Mouse (Mus musculus) midbrain, embryonic 16.5 days (tissue): ENCODE measurements around the gene Rps27. TPM values are rescaled to one million over a fixed set of nuclear protein-coding genes. Genes with fewer than 3 reads are reported as not detected.

Source experiments
- ATAC-seq: fragments of 200-750 bp; cut with Nextera tagmentation; 2 replicates; pipeline ENCODE4 v1.8.0; 2017; ENCODE audit warnings: moderate TSS enrichment
- H3K27ac ChIP-seq: fragments of 300-500 bp; sonication (generic); 2 replicates; pipeline ENCODE4 v1.5.1; 2014; ENCODE audit warnings: mild to moderate bottlenecking, low read length, mixed read lengths
- H3K27me3 ChIP-seq: fragments of 300-500 bp; sonication (generic); 2 replicates; pipeline ENCODE4 v1.6.1; 2014; ENCODE audit warnings: low read depth, low read length, mixed read lengths; ENCODE audit not compliant: control insufficient read depth, insufficient read depth
- H3K36me3 ChIP-seq: fragments of 300-500 bp; sonication (generic); 2 replicates; pipeline ENCODE4 v1.6.1; 2014; ENCODE audit warnings: mild to moderate bottlenecking, low read length, moderate library complexity, mixed read lengths; ENCODE audit not compliant: control insufficient read depth, insufficient read depth
- H3K4me1 ChIP-seq: fragments of 300-500 bp; sonication (generic); 2 replicates; pipeline ENCODE4 v1.6.1; 2014; ENCODE audit warnings: mild to moderate bottlenecking, low read length, mixed read lengths; ENCODE audit not compliant: control insufficient read depth, insufficient read depth
- H3K4me2 ChIP-seq: fragments of 300-500 bp; sonication (generic); 2 replicates; pipeline ENCODE4 v1.6.1; 2014; ENCODE audit warnings: mild to moderate bottlenecking, low read length, mixed read lengths
- H3K4me3 ChIP-seq: fragments of 300-500 bp; sonication (generic); 2 replicates; pipeline ENCODE4 v1.5.1; 2014; ENCODE audit warnings: low read depth, mild to moderate bottlenecking, low read length, moderate library complexity, mixed read lengths
- H3K9ac ChIP-seq: fragments of 300-500 bp; sonication (generic); 2 replicates; pipeline ENCODE4 v1.6.1; 2014; ENCODE audit warnings: low read depth, low read length, mixed read lengths
- H3K9me3 ChIP-seq: fragments of 300-500 bp; sonication (generic); replicated peaks from 2 replicates; pipeline ENCODE4 v1.6.1; 2014; ENCODE audit warnings: mild to moderate bottlenecking, low read length, mixed read lengths; ENCODE audit not compliant: control insufficient read depth, poor library complexity, severe bottlenecking
- WGBS: fragments of 180-500 bp; shearing (Covaris S2); extraction: QIAGEN DNeasy Blood & Tissue Kit; methylation state at CpG from one replicate; pipeline ENCODE4 v1.1.7; 2014; 5-methylcytosine and 5-hydroxymethylcytosine counted together
- polyA plus RNA-seq: library from polyadenylated mRNA; unstranded; fragments of >200 nt; fragmentation: Nextera tagmentation; extraction: Ambion mirVana; gene quantifications from 2 replicates; pipeline ENCODE4 v1.2.1, GENCODE M21; 2015

Rps27 gene
- polyA plus RNA-seq, 1 experiment from 2014 or later: 691 TPM

- WGBS: 0% methylated on average over 16 of the region's 20 CpGs
- Histone ChIP-seq H3K4me1 (peaks cover 8% of the 10 kb centered on the region; the same call in 1 of the 2 replicates), H3K4me3 (peak overlapping the region; percentile 31), H3K9ac (peak overlapping the region; percentile 51), H3K4me2 (peak overlapping the region; percentile 64), H3K36me3 (no peaks in the 10 kb centered on the region), H3K9me3 (no peaks in the 10 kb centered on the region), H3K27ac (peak overlapping the region; percentile 59; the same call in 1 of the 2 replicates), H3K27me3 (no peaks in the 10 kb centered on the region)
- ATAC-seq: peak; percentile 63; the same call in 1 of the 2 replicates
Observed at GRCm38 (mm10) chr3:90220531-90220951, 7.1 kb upstream of the Rps27 start.

- Histone ChIP-seq H3K36me3 (no peaks in the 10 kb centered on the region), H3K27me3 (no peaks in the 10 kb centered on the region), H3K9me3 (no peaks in the 10 kb centered on the region), H3K9ac (peak overlapping the region; percentile 51), H3K4me2 (peak overlapping the region; percentile 64), H3K4me1 (peaks cover 8% of the 10 kb centered on the region), H3K27ac (peak overlapping the region; percentile 59; the same call in 1 of the 2 replicates), H3K4me3 (peak overlapping the region; percentile 31)
- no peak for ATAC-seq
- WGBS: 14% methylated on average over 6 of the region's 6 CpGs
Observed at GRCm38 (mm10) chr3:90220088-90220487, 6.6 kb upstream of the Rps27 start.

- H3K27me3 ChIP-seq: no peaks in the 10 kb centered on the region
- no peak overlapping the region for H3K4me2 ChIP-seq
- no peak for ATAC-seq
- WGBS: 27% methylated on average over 1 of the region's 1 CpGs
- H3K36me3 ChIP-seq: 0 out of 2 replicates have a peak, but pooled peaks cover 2% of the 10 kb centered on the region
- H3K4me1 ChIP-seq: peaks cover 26% of the 10 kb centered on the region
- H3K27ac ChIP-seq: no peak overlapping the region
- no peak overlapping the region for H3K9ac ChIP-seq
- H3K9me3 ChIP-seq: no peaks in the 10 kb centered on the region
- no peak overlapping the region for H3K4me3 ChIP-seq
Observed at GRCm38 (mm10) chr3:90215825-90216380, 2.5 kb upstream of the Rps27 start.

GRCm38 (mm10) chr3:90213956-90214684 lies 669 bp upstream of the Rps27 start:
- peak overlapping the region; percentile 55 for H3K9ac ChIP-seq
- peak; percentile 75 for ATAC-seq
- no peaks in the 10 kb centered on the region for H3K9me3 ChIP-seq
- H3K4me2 ChIP-seq: peak overlapping the region; percentile 89
- WGBS: 11% methylated on average over 12 of the region's 12 CpGs
- H3K4me1 ChIP-seq: peaks cover 19% of the 10 kb centered on the region
- no peaks in the 10 kb centered on the region for H3K27me3 ChIP-seq
- peaks cover 9% of the 10 kb centered on the region; the same call in 1 of the 2 replicates for H3K36me3 ChIP-seq
- peak overlapping the region; percentile 61 for H3K4me3 ChIP-seq
- H3K27ac ChIP-seq: peak overlapping the region; percentile 88

- no peaks in the 10 kb centered on the region for H3K27me3 ChIP-seq
- no peak overlapping the region for H3K27ac ChIP-seq
- peaks cover 19% of the 10 kb centered on the region for H3K4me1 ChIP-seq
- 14% methylated on average over 5 of the region's 5 CpGs for WGBS
- H3K9ac ChIP-seq: peak overlapping the region; percentile 89
- ATAC-seq: no peak
- peaks cover 20% of the 10 kb centered on the region; the same call in 1 of the 2 replicates for H3K36me3 ChIP-seq
- H3K9me3 ChIP-seq: no peaks in the 10 kb centered on the region
- peak overlapping the region; percentile 61 for H3K4me3 ChIP-seq
- peak overlapping the region; percentile 89 for H3K4me2 ChIP-seq
Observed at GRCm38 (mm10) chr3:90212723-90213122, 728 bp downstream of the Rps27 start.

GRCm38 (mm10) chr3:90211475-90212398 lies 1.7 kb downstream of the Rps27 start:
- Histone ChIP-seq H3K4me3 (peak overlapping the region; percentile 61; the same call in 1 of the 2 replicates), H3K36me3 (peaks cover 23% of the 10 kb centered on the region; the same call in 1 of the 2 replicates), H3K27ac (no peak overlapping the region)

GRCm38 (mm10) chr3:90209908-90210566 lies 3.4 kb downstream of the Rps27 start:
- ATAC-seq: no peak
- Histone ChIP-seq H3K9me3 (no peaks in the 10 kb centered on the region), H3K27ac (no peak overlapping the region), H3K36me3 (peaks cover 23% of the 10 kb centered on the region; the same call in 1 of the 2 replicates), H3K9ac (no peak overlapping the region), H3K27me3 (no peaks in the 10 kb centered on the region), H3K4me2 (no peak overlapping the region), H3K4me1 (peaks cover 19% of the 10 kb centered on the region), H3K4me3 (no peak overlapping the region)
- WGBS: 92% methylated on average over 5 of the region's 5 CpGs

More at GRCm38 (mm10) chr3:90211475-90212398, 1.7 kb downstream of the Rps27 start:
- Histone ChIP-seq H3K27me3 (no peaks in the 10 kb centered on the region), H3K4me2 (peak overlapping the region; percentile 89), H3K9me3 (no peaks in the 10 kb centered on the region), H3K9ac (no peak overlapping the region), H3K4me1 (peaks cover 19% of the 10 kb centered on the region)
- ATAC-seq: no peak
- 83% methylated on average over 13 of the region's 13 CpGs for WGBS

- no peaks in the 10 kb centered on the region for H3K9me3 ChIP-seq
- 92% methylated on average over 2 of the region's 2 CpGs for WGBS
- H3K36me3 ChIP-seq: peaks cover 23% of the 10 kb centered on the region; the same call in 1 of the 2 replicates
- H3K4me3 ChIP-seq: no peak overlapping the region
- no peak overlapping the region for H3K27ac ChIP-seq
- H3K9ac ChIP-seq: no peak overlapping the region
- H3K27me3 ChIP-seq: no peaks in the 10 kb centered on the region
- peaks cover 14% of the 10 kb centered on the region for H3K4me1 ChIP-seq
- no peak for ATAC-seq
- H3K4me2 ChIP-seq: no peak overlapping the region
Observed at GRCm38 (mm10) chr3:90208662-90209061, 4.8 kb downstream of the Rps27 start.
